Mouse (Mus musculus) lung, embryonic 16.5 days (tissue): ENCODE data around the gene Rpl24. TPM values are rescaled to one million over a fixed set of nuclear protein-coding genes. Genes with fewer than 3 reads are reported as not detected.

Source experiments
- ATAC-seq: fragments of 200-750 bp; cut with Nextera tagmentation; 2 replicates; pipeline ENCODE4 v1.8.0; 2017; ENCODE audit warnings: low read depth, mild to moderate bottlenecking, moderate library complexity
- H3K27ac ChIP-seq: fragments of 300-500 bp; sonication (generic); 2 replicates; pipeline ENCODE4 v1.5.1; 2014; ENCODE audit warnings: mild to moderate bottlenecking, control low read depth, low read length
- H3K27me3 ChIP-seq: fragments of 300-500 bp; sonication (generic); 2 replicates; pipeline ENCODE4 v1.6.1; 2014; ENCODE audit warnings: low read depth, low read length, mixed read lengths; ENCODE audit not compliant: control insufficient read depth, insufficient read depth
- H3K36me3 ChIP-seq: fragments of 300-500 bp; sonication (generic); 2 replicates; pipeline ENCODE4 v1.6.1; 2014; ENCODE audit warnings: low read length; ENCODE audit not compliant: control insufficient read depth, insufficient read depth
- H3K4me1 ChIP-seq: fragments of 300-500 bp; sonication (generic); replicated peaks from 2 replicates; pipeline ENCODE4 v1.6.1; 2014; ENCODE audit warnings: low read length, mixed read lengths; ENCODE audit not compliant: control insufficient read depth, insufficient read depth
- H3K4me2 ChIP-seq: fragments of 300-500 bp; sonication (generic); 2 replicates; pipeline ENCODE4 v1.6.1; 2014; ENCODE audit warnings: low read depth, low read length, control low read depth
- H3K4me3 ChIP-seq: fragments of 300-500 bp; sonication (generic); 2 replicates; pipeline ENCODE4 v1.5.1; 2014; ENCODE audit warnings: mild to moderate bottlenecking, low read length, control low read depth
- H3K9ac ChIP-seq: fragments of 300-500 bp; sonication (generic); 2 replicates; pipeline ENCODE4 v1.6.1; 2014; ENCODE audit warnings: low read length, control low read depth
- H3K9me3 ChIP-seq: fragments of 300-500 bp; sonication (generic); 2 replicates; pipeline ENCODE4 v1.6.1; 2016; ENCODE audit warnings: low read length; ENCODE audit not compliant: control insufficient read depth
- WGBS: fragments of 180-500 bp; shearing (Covaris S2); extraction: QIAGEN DNeasy Blood & Tissue Kit; methylation state at CpG from one replicate; pipeline ENCODE4 v1.1.7; 2014; 5-methylcytosine and 5-hydroxymethylcytosine counted together
- polyA plus RNA-seq: library from polyadenylated mRNA; unstranded; fragments of >200 nt; fragmentation: Nextera tagmentation; extraction: Ambion mirVana; gene quantifications from 2 replicates; pipeline ENCODE4 v1.2.1, GENCODE M21; 2015

The Rpl24 gene
- polyA plus RNA-seq: 682 and 760 TPM in 2 replicates

- peaks cover 26% of the 10 kb centered on the region for H3K36me3 ChIP-seq
- H3K9ac ChIP-seq: peak within 1 kb of the TSS; percentile 79
- H3K4me1 ChIP-seq: peaks cover 10% of the 10 kb centered on the region
- peak within 1 kb of the TSS; percentile 61 for H3K4me3 ChIP-seq
- under 1% methylated on average over 42 of the region's 42 CpGs for WGBS
- peak within 1 kb of the TSS; percentile 70 for H3K27ac ChIP-seq
- H3K27me3 ChIP-seq: no peaks in the 10 kb centered on the region
- peak within 1 kb of the TSS; percentile 78 for H3K4me2 ChIP-seq
- no peaks in the 10 kb centered on the region for H3K9me3 ChIP-seq
- peak; percentile 95 for ATAC-seq
Observed at GRCm38 (mm10) chr16:55966212-55966871, at the start of gene Rpl24. TSS of gene Rpl24 (plus strand) at chr16:55966275.

- 90% methylated on average over 10 of the region's 10 CpGs for WGBS
- Histone ChIP-seq H3K9me3 (no peaks in the 10 kb centered on the region), H3K4me2 (no peak overlapping the region), H3K4me1 (no peaks in the 10 kb centered on the region), H3K27me3 (no peaks in the 10 kb centered on the region), H3K4me3 (no peak overlapping the region), H3K27ac (no peak overlapping the region), H3K36me3 (peaks cover 8% of the 10 kb centered on the region), H3K9ac (no peak overlapping the region)
- no peak for ATAC-seq
Observed at GRCm38 (mm10) chr16:55922079-55922478, 44.0 kb upstream of the Rpl24 start.

- WGBS: 89% methylated on average over 4 of the region's 4 CpGs
- no peaks in the 10 kb centered on the region for H3K4me1 ChIP-seq
- no peak for ATAC-seq
- peaks cover 8% of the 10 kb centered on the region for H3K36me3 ChIP-seq
- no peak overlapping the region for H3K27ac ChIP-seq
- no peaks in the 10 kb centered on the region for H3K9me3 ChIP-seq
- no peak overlapping the region for H3K4me3 ChIP-seq
- H3K9ac ChIP-seq: no peak overlapping the region
- no peaks in the 10 kb centered on the region for H3K27me3 ChIP-seq
- H3K4me2 ChIP-seq: no peak overlapping the region
Observed at GRCm38 (mm10) chr16:55924010-55924409, 42.1 kb upstream of the Rpl24 start.

- under 1% methylated on average over 32 of the region's 32 CpGs for WGBS
- Histone ChIP-seq H3K4me2 (peak overlapping the region; percentile 73), H3K9ac (peak overlapping the region; percentile 68), H3K9me3 (no peaks in the 10 kb centered on the region), H3K27ac (no peak overlapping the region), H3K27me3 (no peaks in the 10 kb centered on the region), H3K36me3 (no peaks in the 10 kb centered on the region), H3K4me1 (no peaks in the 10 kb centered on the region), H3K4me3 (peak overlapping the region; percentile 68)
- peak; percentile 55 for ATAC-seq
Observed at GRCm38 (mm10) chr16:55933681-55934343, 32.3 kb upstream of the Rpl24 start.

GRCm38 (mm10) chr16:55934453-55935037 is 31.5 kb upstream of the Rpl24 start, which contains the start of gene Cep97:
TSS of gene Cep97 (minus strand) at chr16:55934855.
- no peaks in the 10 kb centered on the region for H3K9me3 ChIP-seq
- ATAC-seq: peak; percentile 99
- no peak within 1 kb of the TSS for H3K27ac ChIP-seq
- peak within 1 kb of the TSS; percentile 73 for H3K4me2 ChIP-seq
- peak within 1 kb of the TSS; percentile 68 for H3K9ac ChIP-seq
- peak within 1 kb of the TSS; percentile 68 for H3K4me3 ChIP-seq
- WGBS: 0% methylated on average over 24 of the region's 24 CpGs
- H3K36me3 ChIP-seq: no peaks in the 10 kb centered on the region
- H3K27me3 ChIP-seq: no peaks in the 10 kb centered on the region
- H3K4me1 ChIP-seq: no peaks in the 10 kb centered on the region

GRCm38 (mm10) chr16:55938761-55939160 is 27.3 kb upstream of the Rpl24 start:
- ATAC-seq: no peak
- 90% methylated on average over 4 of the region's 4 CpGs for WGBS
- H3K27ac ChIP-seq: no peak overlapping the region

GRCm38 (mm10) chr16:55939703-55940102 is 26.4 kb upstream of the Rpl24 start:
- no peaks in the 10 kb centered on the region for H3K27me3 ChIP-seq
- 82% methylated on average over 6 of the region's 6 CpGs for WGBS
- no peaks in the 10 kb centered on the region for H3K4me1 ChIP-seq
- no peak overlapping the region for H3K9ac ChIP-seq
- H3K9me3 ChIP-seq: no peaks in the 10 kb centered on the region
- H3K27ac ChIP-seq: no peak overlapping the region
- no peaks in the 10 kb centered on the region for H3K36me3 ChIP-seq
- no peak overlapping the region for H3K4me2 ChIP-seq
- H3K4me3 ChIP-seq: no peak overlapping the region
- ATAC-seq: no peak

More at GRCm38 (mm10) chr16:55938761-55939160, 27.3 kb upstream of the Rpl24 start:
- Histone ChIP-seq H3K4me3 (no peak overlapping the region), H3K27me3 (no peaks in the 10 kb centered on the region), H3K9me3 (no peaks in the 10 kb centered on the region), H3K9ac (no peak overlapping the region), H3K4me2 (no peak overlapping the region), H3K4me1 (no peaks in the 10 kb centered on the region), H3K36me3 (no peaks in the 10 kb centered on the region)

- ATAC-seq: no peak
- Histone ChIP-seq H3K4me3 (no peak overlapping the region), H3K27ac (no peak overlapping the region), H3K4me1 (no peaks in the 10 kb centered on the region), H3K9me3 (no peaks in the 10 kb centered on the region), H3K9ac (no peak overlapping the region), H3K4me2 (no peak overlapping the region), H3K27me3 (no peaks in the 10 kb centered on the region), H3K36me3 (no peaks in the 10 kb centered on the region)
- WGBS: 91% methylated on average over 4 of the region's 4 CpGs
Observed at GRCm38 (mm10) chr16:55940781-55941180, 25.3 kb upstream of the Rpl24 start.

- Histone ChIP-seq H3K4me1 (no peaks in the 10 kb centered on the region), H3K4me3 (no peak overlapping the region), H3K27ac (no peak overlapping the region), H3K9ac (no peak overlapping the region), H3K9me3 (no peaks in the 10 kb centered on the region), H3K27me3 (no peaks in the 10 kb centered on the region), H3K4me2 (no peak overlapping the region), H3K36me3 (no peaks in the 10 kb centered on the region)
- ATAC-seq: no peak
- WGBS: 54% methylated on average over 3 of the region's 3 CpGs
Observed at GRCm38 (mm10) chr16:55947266-55947665, 18.8 kb upstream of the Rpl24 start.
